Mouse (Mus musculus): ENCODE measurements around the gene Nfe2.

DNA sequence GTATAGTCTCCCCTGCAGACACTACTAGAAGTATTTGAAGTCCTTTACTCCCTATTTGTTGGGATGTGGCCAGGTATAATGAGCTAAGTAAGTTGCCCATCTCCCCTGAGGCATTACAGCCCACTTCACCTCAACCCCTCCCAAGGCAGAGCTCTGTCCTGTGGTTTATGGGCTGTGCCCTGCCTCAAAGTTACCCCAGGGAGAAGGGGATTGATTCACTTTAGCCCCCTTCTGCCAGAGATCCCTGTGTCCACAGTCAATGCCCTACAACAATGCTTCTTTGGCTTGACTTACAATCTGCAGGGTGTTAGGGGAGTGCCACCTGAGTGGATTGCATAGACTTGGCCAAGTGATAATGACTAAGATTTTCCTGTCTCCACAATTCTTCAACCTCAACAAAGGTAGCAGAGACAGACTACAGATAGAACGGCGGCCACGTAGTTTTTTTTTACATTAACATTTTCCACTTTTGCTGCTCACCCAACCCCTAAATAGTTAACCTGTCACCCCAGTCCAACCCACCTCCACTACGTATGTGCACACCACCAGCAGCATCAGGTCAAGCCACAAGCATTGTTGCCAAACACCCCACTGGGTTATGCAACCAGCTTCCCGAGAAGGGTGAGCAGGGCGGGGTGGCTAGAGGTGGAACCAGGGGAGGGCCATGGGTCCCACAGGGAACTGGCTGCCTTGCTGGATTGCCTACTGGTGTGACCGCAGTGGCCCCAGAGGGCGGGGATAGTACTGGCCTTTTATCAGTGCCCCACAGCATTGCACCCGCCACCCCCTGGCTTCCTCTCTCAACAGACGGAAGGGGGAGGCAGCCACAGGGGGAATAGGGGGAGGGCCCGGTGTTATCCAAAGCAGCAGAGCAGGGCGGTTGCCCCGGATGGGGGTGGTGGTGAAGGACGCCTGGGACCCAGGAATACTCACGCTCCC is at the start of gene Nfe2:
- TF ChIP-seq POLR2A (IDR thresholded peaks at IDR 0.05; ENCODE audit: control insufficient read depth, low read depth, low read length), result no peak
- TF ChIP-seq CTCF (IDR thresholded peaks at IDR 0.05; ENCODE audit: control insufficient read depth, insufficient read depth, insufficient replicate concordance, low read depth, low read length), result no peak

Data from testis, adult 2 months (tissue).